Comparison of ENCODE assay signal across 8 mouse cellular contexts in the genomic region with DNA sequence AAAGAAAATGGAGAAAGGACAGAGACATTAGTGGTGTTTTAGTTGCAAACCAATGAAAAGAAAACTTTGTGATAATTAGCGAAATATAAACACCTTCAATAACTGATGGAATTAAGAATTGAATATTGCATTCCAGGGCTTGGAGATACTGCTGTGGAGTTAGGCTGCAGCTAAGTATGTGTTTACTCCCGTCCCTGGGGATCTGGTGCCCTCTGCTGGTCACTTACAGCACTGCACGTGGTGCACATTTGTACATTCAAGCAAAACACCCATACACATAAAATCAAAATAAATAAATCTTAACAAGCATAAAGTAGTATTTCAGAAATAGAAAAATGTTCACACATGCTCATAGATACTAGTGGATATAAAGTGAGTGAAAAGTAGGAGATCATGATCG.
A peak's percentile ranks its signal among the peaks of the same experiment; 100 is the strongest.
DNase-seq lines count a peak whose midpoint lies in the region; ATAC-seq and TF ChIP-seq lines count a peak whose summit lies in the region.

No protein-coding gene starts in this region.

- no peak overlapping the region for H3K4me2 ChIP-seq in intestine, embryonic 14.5 days (ENCODE audit: low read length)
- no peak overlapping the region for H3K4me2 ChIP-seq in intestine, embryonic 16.5 days (ENCODE audit: low read depth, low read length)
- no peak overlapping the region for H3K4me2 ChIP-seq in kidney, embryonic 15.5 days
- no peak overlapping the region for H3K4me2 ChIP-seq in limb, embryonic 14.5 days (replicated peaks; ENCODE audit: low read depth, low read length, severe bottlenecking)

- no peak for ATAC-seq in intestine, embryonic 14.5 days (replicated peaks; ENCODE audit: low FRiP score, low TSS enrichment, low read depth)
- ATAC-seq in intestine, embryonic 16.5 days, result no peak
- ATAC-seq in kidney, embryonic 15.5 days (replicated peaks; ENCODE audit: low FRiP score), result peak; percentile 60; the same call in 1 of the 2 replicates
- ATAC-seq in limb, embryonic 14.5 days (ENCODE audit: low FRiP score, low read depth), result no peak

- peak; percentile 93 for DNase-seq in intestine, embryonic 14.5 days (ENCODE audit: low spot score)
- DNase-seq in cerebellum, adult 9-11 months, result peak; percentile 47
- peak; percentile 75 to 79 for DNase-seq in frontal cortex, postnatal 25 days (ENCODE audit: low spot score in 2 of 2)
- peak; percentile 46 for DNase-seq in limb, embryonic 14.5 days (ENCODE audit: low spot score)
- DNase-seq in natural killer cell, adult 2 months (ENCODE audit: low spot score in 2 of 2), result peak; percentile 47 to 66
- DNase-seq in splenic B cell, adult 2 months (ENCODE audit: low read depth, low spot score), result peak; percentile 83

- H3K9ac ChIP-seq in intestine, embryonic 14.5 days (ENCODE audit: low read length), result no peak overlapping the region
- no peak overlapping the region for H3K9ac ChIP-seq in intestine, embryonic 16.5 days (ENCODE audit: low read depth, low read length)
- no peak overlapping the region for H3K9ac ChIP-seq in kidney, embryonic 15.5 days
- H3K9ac ChIP-seq in limb, embryonic 14.5 days (ENCODE audit: low read depth, low read length, severe bottlenecking), result no peak overlapping the region

- no peak for TF ChIP-seq POLR2A in limb, embryonic 14.5 days (IDR thresholded peaks at IDR 0.05; ENCODE audit: borderline replicate concordance, extremely low read depth, insufficient read depth, insufficient read length)

- WGBS in intestine, embryonic 14.5 days, result 18% methylated on average over 4 of the region's 4 CpGs
- 18% methylated on average over 4 of the region's 4 CpGs for WGBS in intestine, embryonic 16.5 days
- 20% methylated on average over 4 of the region's 4 CpGs for WGBS in kidney, embryonic 15.5 days
- WGBS in limb, embryonic 14.5 days, result 19% methylated on average over 4 of the region's 4 CpGs

- H3K4me3 ChIP-seq in intestine, embryonic 14.5 days (ENCODE audit: low read depth, low read length), result no peak overlapping the region
- H3K4me3 ChIP-seq in intestine, embryonic 16.5 days (ENCODE audit: low read length), result no peak overlapping the region
- no peak overlapping the region for H3K4me3 ChIP-seq in kidney, embryonic 15.5 days (replicated peaks)
- no peak overlapping the region for H3K4me3 ChIP-seq in limb, embryonic 14.5 days (replicated peaks; ENCODE audit: low read length)

- no peaks in the 10 kb centered on the region for H3K4me1 ChIP-seq in intestine, embryonic 14.5 days (replicated peaks; ENCODE audit: control insufficient read depth, insufficient read depth, low read length)
- H3K4me1 ChIP-seq in intestine, embryonic 16.5 days (ENCODE audit: control insufficient read depth, insufficient read depth, low read length), result no peaks in the 10 kb centered on the region
- H3K4me1 ChIP-seq in kidney, embryonic 15.5 days, result no peaks in the 10 kb centered on the region
- H3K4me1 ChIP-seq in limb, embryonic 14.5 days (ENCODE audit: control insufficient read depth, insufficient read depth, low read length), result no peaks in the 10 kb centered on the region

- H3K27ac ChIP-seq in intestine, embryonic 14.5 days (ENCODE audit: low read depth), result no peak overlapping the region
- H3K27ac ChIP-seq in intestine, embryonic 16.5 days (ENCODE audit: low read length), result no peak overlapping the region
- H3K27ac ChIP-seq in kidney, embryonic 15.5 days, result no peak overlapping the region
- no peak overlapping the region for H3K27ac ChIP-seq in limb, embryonic 14.5 days (replicated peaks; ENCODE audit: low read depth, low read length)

- no peaks in the 10 kb centered on the region for H3K9me3 ChIP-seq in intestine, embryonic 14.5 days (ENCODE audit: control insufficient read depth, low read length)
- no peaks in the 10 kb centered on the region for H3K9me3 ChIP-seq in intestine, embryonic 16.5 days (ENCODE audit: control insufficient read depth, low read length)
- no peaks in the 10 kb centered on the region for H3K9me3 ChIP-seq in kidney, embryonic 15.5 days (replicated peaks)
- no peaks in the 10 kb centered on the region for H3K9me3 ChIP-seq in limb, embryonic 14.5 days (ENCODE audit: control insufficient read depth, low read length)

- H3K27me3 ChIP-seq in intestine, embryonic 14.5 days (replicated peaks; ENCODE audit: control insufficient read depth, insufficient read depth, low read length), result no peaks in the 10 kb centered on the region
- no peaks in the 10 kb centered on the region for H3K27me3 ChIP-seq in intestine, embryonic 16.5 days (replicated peaks; ENCODE audit: control insufficient read depth, insufficient read depth, low read length)
- no peaks in the 10 kb centered on the region for H3K27me3 ChIP-seq in kidney, embryonic 15.5 days
- no peaks in the 10 kb centered on the region for H3K27me3 ChIP-seq in limb, embryonic 14.5 days (ENCODE audit: control insufficient read depth, insufficient read depth, low read length)
- H3K27me3 ChIP-seq in splenic B cell, adult 2 months (ENCODE audit: control insufficient read depth, insufficient read depth, low read length, poor library complexity, severe bottlenecking), result no peaks in the 10 kb centered on the region

- no peaks in the 10 kb centered on the region for H3K36me3 ChIP-seq in intestine, embryonic 14.5 days (ENCODE audit: control insufficient read depth, insufficient read depth, low read length)
- H3K36me3 ChIP-seq in intestine, embryonic 16.5 days (ENCODE audit: control insufficient read depth, insufficient read depth, low read length), result no peaks in the 10 kb centered on the region
- H3K36me3 ChIP-seq in kidney, embryonic 15.5 days, result no peaks in the 10 kb centered on the region
- H3K36me3 ChIP-seq in limb, embryonic 14.5 days (ENCODE audit: control insufficient read depth, insufficient read depth, low read length), result no peaks in the 10 kb centered on the region
- H3K36me3 ChIP-seq in splenic B cell, adult 2 months (ENCODE audit: control insufficient read depth, insufficient read depth, low read length, poor library complexity, severe bottlenecking), result no peaks in the 10 kb centered on the region
